Mouse (Mus musculus) left cerebral cortex, adult 18-20 months (tissue): ENCODE measurements around the gene Jsrp1. TPM values are rescaled to one million over a fixed set of nuclear protein-coding genes. Genes with fewer than 3 reads are reported as not detected.

Source experiments
- DNase-seq, 2 experiments: peaks; one replicate each; pipeline ENCODE4 v3.0.0; 2021 to 2022; ENCODE audit warnings: low spot score in 2 of 2, mixed read lengths in 1 of 2
- long read RNA-seq, 2 experiments: library from polyadenylated mRNA; stranded (forward); transcript quantifications; one replicate each; pipeline ENCODE4 v2.0.0; 2021
- total RNA-seq, 2 experiments: library from RNA; stranded (reverse); gene quantifications; 2 replicates each; pipeline ENCODE4 v1.2.3; 2021

Gene Jsrp1
- total RNA-seq = 1 to 10 TPM; 6.6 to 8.0 TPM
- long read RNA-seq, experiment 1, partial matches to known transcripts = 0 of 8 reads
- long read RNA-seq, experiment 1, other reads (novel, unspliced or antisense) = 8 of 8 reads
- long read RNA-seq, experiment 2, partial matches to known transcripts = 4 of 10 reads
- long read RNA-seq, experiment 2, other reads (novel, unspliced or antisense) = 6 of 10 reads

GRCm38 (mm10) chr10:80813366-80813765, at the start of gene Jsrp1:
Jsrp1 (minus strand) TSS chr10:80813498.
- DNase-seq = no peak

- DNase-seq = no peak
Observed at GRCm38 (mm10) chr10:80862305-80862704, 49.0 kb upstream of the Jsrp1 start.

GRCm38 (mm10) chr10:80858350-80858935, 45.1 kb upstream of the Jsrp1 start:
- DNase-seq = no peak

GRCm38 (mm10) chr10:80857848-80858247, 44.5 kb upstream of the Jsrp1 start:
- no peak for DNase-seq

- no peak for DNase-seq
Observed at GRCm38 (mm10) chr10:80857386-80857785, 44.1 kb upstream of the Jsrp1 start.

GRCm38 (mm10) chr10:80856908-80857307, 43.6 kb upstream of the Jsrp1 start:
- DNase-seq = no peak

- no peak for DNase-seq
Observed at GRCm38 (mm10) chr10:80856267-80856666, 43.0 kb upstream of the Jsrp1 start.

GRCm38 (mm10) chr10:80855749-80856073, 42.4 kb upstream of the Jsrp1 start:
- DNase-seq = no peak

GRCm38 (mm10) chr10:80854913-80855748, 41.8 kb upstream of the Jsrp1 start, which contains the start of the genes Lsm7 and Sppl2b:
Lsm7 (minus strand) TSS chr10:80855209.
Sppl2b (plus strand) TSS chr10:80855275.
- peak; percentile 96 to 97 for DNase-seq

- no peak for DNase-seq
Observed at GRCm38 (mm10) chr10:80848571-80848970, 35.3 kb upstream of the Jsrp1 start.

GRCm38 (mm10) chr10:80845732-80846131, 32.4 kb upstream of the Jsrp1 start:
- DNase-seq = peak; percentile 56 to 75

GRCm38 (mm10) chr10:80845055-80845693, 31.9 kb upstream of the Jsrp1 start:
- no peak for DNase-seq

GRCm38 (mm10) chr10:80843931-80844547, 30.7 kb upstream of the Jsrp1 start, which contains the start of gene Lingo3:
Lingo3 (minus strand) TSS chr10:80844039.
- peak; percentile 56 to 72 for DNase-seq

GRCm38 (mm10) chr10:80843087-80843930, 30.0 kb upstream of the Jsrp1 start:
- DNase-seq = no peak

- peak; percentile 55 to 63 for DNase-seq
Observed at GRCm38 (mm10) chr10:80842334-80842733, 29.0 kb upstream of the Jsrp1 start.

GRCm38 (mm10) chr10:80841685-80842084, 28.4 kb upstream of the Jsrp1 start:
- no peak for DNase-seq

GRCm38 (mm10) chr10:80839848-80840247, 26.6 kb upstream of the Jsrp1 start:
- DNase-seq = no peak

- DNase-seq = no peak
Observed at GRCm38 (mm10) chr10:80838346-80838912, 25.1 kb upstream of the Jsrp1 start.

- DNase-seq = no peak
Observed at GRCm38 (mm10) chr10:80837827-80838226, 24.5 kb upstream of the Jsrp1 start.

- no peak for DNase-seq
Observed at GRCm38 (mm10) chr10:80836949-80837379, 23.7 kb upstream of the Jsrp1 start.
